Mouse (Mus musculus) lung, embryonic 15.5 days (tissue): ENCODE measurements around the gene Tmem230. TPM values are rescaled to one million over a fixed set of nuclear protein-coding genes. Genes with fewer than 3 reads are reported as not detected.
A peak's percentile ranks its signal among the peaks of the same experiment; 100 is the strongest.

ENCODE experiments used
- ATAC-seq: fragments of 200-750 bp; cut with Nextera tagmentation; 2 replicates; pipeline ENCODE4 v1.8.0; 2017; ENCODE audit warnings: moderate number of reproducible peaks, borderline replicate concordance; ENCODE audit not compliant: low FRiP score, low TSS enrichment; ENCODE audit errors: extremely low read depth
- H3K27ac ChIP-seq: fragments of 300-500 bp; sonication (generic); 2 replicates; pipeline ENCODE4 v1.5.1; 2015; ENCODE audit warnings: moderate library complexity, mild to moderate bottlenecking, inconsistent platforms
- H3K27me3 ChIP-seq: fragments of 300-500 bp; sonication (generic); 2 replicates; pipeline ENCODE4 v1.6.1; 2015; ENCODE audit warnings: inconsistent platforms
- H3K36me3 ChIP-seq: fragments of 300-500 bp; sonication (generic); 2 replicates; pipeline ENCODE4 v1.6.1; 2015; ENCODE audit warnings: inconsistent platforms
- H3K4me1 ChIP-seq: fragments of 300-500 bp; sonication (generic); 2 replicates; pipeline ENCODE4 v1.6.1; 2015; ENCODE audit warnings: inconsistent platforms
- H3K4me2 ChIP-seq: fragments of 300-500 bp; sonication (generic); 2 replicates; pipeline ENCODE4 v1.6.1; 2015; ENCODE audit warnings: inconsistent platforms, mild to moderate bottlenecking, moderate library complexity
- H3K4me3 ChIP-seq: fragments of 300-500 bp; sonication (generic); 2 replicates; pipeline ENCODE4 v1.5.1; 2015; ENCODE audit warnings: mild to moderate bottlenecking, inconsistent platforms
- H3K9ac ChIP-seq: fragments of 300-500 bp; sonication (generic); 2 replicates; pipeline ENCODE4 v1.6.1; 2015; ENCODE audit warnings: inconsistent platforms
- H3K9me3 ChIP-seq: fragments of 300-500 bp; sonication (generic); 2 replicates; pipeline ENCODE4 v1.6.1; 2016; ENCODE audit warnings: inconsistent platforms
- WGBS: fragments of 180-500 bp; shearing (Covaris S2); methylation state at CpG from one replicate; pipeline ENCODE4 v1.1.7; 2015; 5-methylcytosine and 5-hydroxymethylcytosine counted together
- polyA plus RNA-seq: library from polyadenylated mRNA; unstranded; fragments of >200 nt; fragmentation: Nextera tagmentation; extraction: Ambion mirVana; gene quantifications from 2 replicates; pipeline ENCODE4 v1.2.1, GENCODE M21; 2015

The Tmem230 gene
- polyA plus RNA-seq, 1 experiment from 2014 or later: 46.2 TPM

DNA sequence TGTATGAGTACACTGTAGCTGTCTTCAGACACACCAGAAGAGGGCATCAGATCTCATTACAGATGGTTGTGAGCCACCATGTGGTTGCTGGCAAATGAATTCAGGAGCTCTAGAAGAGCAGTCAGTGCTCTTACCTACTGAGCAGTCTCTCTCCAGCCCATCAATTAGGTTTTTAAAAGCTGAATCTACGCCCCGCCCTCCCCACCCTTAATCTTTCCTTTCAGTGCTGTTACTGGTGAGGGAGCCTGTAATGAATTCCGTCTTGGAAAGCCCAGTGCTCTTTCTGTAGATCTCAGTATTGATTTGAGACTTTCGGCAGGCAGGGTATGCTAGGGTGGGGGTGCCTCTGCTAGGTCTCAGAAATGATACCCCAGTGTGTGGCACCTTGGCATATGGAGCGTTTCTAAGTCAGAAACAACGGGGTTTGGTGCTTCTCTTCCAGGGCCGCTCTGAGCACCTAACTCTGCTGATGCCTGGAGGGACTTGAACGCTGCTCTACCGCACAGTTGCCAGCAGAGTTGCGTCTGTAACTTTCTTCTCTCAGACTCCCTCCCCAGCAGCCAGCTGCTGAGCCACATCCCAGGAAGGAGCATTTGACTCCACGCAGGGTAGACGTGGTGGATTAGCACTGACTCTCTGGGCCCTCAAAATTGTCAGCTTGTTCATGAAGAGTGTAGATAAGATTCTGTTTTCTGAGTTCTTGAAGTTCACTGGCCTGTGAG lies 35.0 kb upstream of the Tmem230 start:
- Histone ChIP-seq H3K4me3 (no peak overlapping the region), H3K4me2 (peak overlapping the region; percentile 20; the same call in 1 of the 2 replicates), H3K27me3 (no peaks in the 10 kb centered on the region), H3K27ac (peak overlapping the region; percentile 80), H3K36me3 (no peaks in the 10 kb centered on the region), H3K4me1 (peaks cover 50% of the 10 kb centered on the region), H3K9ac (no peak overlapping the region), H3K9me3 (no peaks in the 10 kb centered on the region)
- no peak for ATAC-seq
- WGBS: 30% methylated on average over 12 of the region's 12 CpGs

GRCm38 (mm10) chr2:132281560-132282452 lies 34.2 kb upstream of the Tmem230 start:
- Histone ChIP-seq H3K27me3 (no peaks in the 10 kb centered on the region), H3K4me2 (no peak overlapping the region), H3K9me3 (no peaks in the 10 kb centered on the region), H3K36me3 (no peaks in the 10 kb centered on the region), H3K4me1 (peaks cover 50% of the 10 kb centered on the region), H3K9ac (no peak overlapping the region), H3K27ac (no peak overlapping the region), H3K4me3 (no peak overlapping the region)
- no peak for ATAC-seq
- 58% methylated on average over 10 of the region's 10 CpGs for WGBS

GRCm38 (mm10) chr2:132280518-132281120 lies 33.0 kb upstream of the Tmem230 start:
- no peaks in the 10 kb centered on the region for H3K27me3 ChIP-seq
- no peak for ATAC-seq
- no peak overlapping the region for H3K4me2 ChIP-seq
- peaks cover 47% of the 10 kb centered on the region for H3K4me1 ChIP-seq
- H3K36me3 ChIP-seq: no peaks in the 10 kb centered on the region
- H3K4me3 ChIP-seq: no peak overlapping the region
- H3K27ac ChIP-seq: no peak overlapping the region
- H3K9ac ChIP-seq: no peak overlapping the region
- 82% methylated on average over 10 of the region's 10 CpGs for WGBS
- no peaks in the 10 kb centered on the region for H3K9me3 ChIP-seq

DNA sequence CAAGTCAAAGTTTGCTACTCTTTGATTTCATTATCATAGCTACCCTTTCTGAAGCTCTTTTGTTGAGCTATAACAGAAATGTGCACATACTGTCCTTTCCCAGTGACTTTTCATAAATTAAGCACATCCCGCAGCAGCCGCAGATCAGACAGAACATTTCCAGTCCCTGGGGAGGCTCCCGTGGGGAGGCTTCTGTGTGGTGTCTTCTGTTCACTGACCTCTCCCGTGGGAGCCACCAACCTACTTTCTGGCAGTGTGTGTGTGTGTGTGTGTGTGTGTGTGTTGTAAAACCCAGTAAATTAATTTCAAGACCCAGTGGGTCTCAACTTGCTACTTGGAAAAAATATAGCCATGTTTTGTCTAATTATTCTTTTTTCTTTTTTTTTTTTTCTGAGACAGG lies 32.4 kb upstream of the Tmem230 start:
- no peak for ATAC-seq
- no peak overlapping the region for H3K9ac ChIP-seq
- H3K9me3 ChIP-seq: no peaks in the 10 kb centered on the region
- peaks cover 42% of the 10 kb centered on the region for H3K4me1 ChIP-seq
- H3K4me3 ChIP-seq: no peak overlapping the region
- 65% methylated on average over 4 of the region's 4 CpGs for WGBS
- no peaks in the 10 kb centered on the region for H3K36me3 ChIP-seq
- H3K27me3 ChIP-seq: no peaks in the 10 kb centered on the region
- H3K4me2 ChIP-seq: no peak overlapping the region
- H3K27ac ChIP-seq: no peak overlapping the region

GRCm38 (mm10) chr2:132279336-132279882 lies 31.8 kb upstream of the Tmem230 start:
- Histone ChIP-seq H3K4me2 (no peak overlapping the region), H3K36me3 (no peaks in the 10 kb centered on the region), H3K9ac (no peak overlapping the region), H3K27me3 (no peaks in the 10 kb centered on the region), H3K27ac (no peak overlapping the region), H3K4me1 (peaks cover 36% of the 10 kb centered on the region), H3K9me3 (no peaks in the 10 kb centered on the region), H3K4me3 (no peak overlapping the region)
- ATAC-seq: no peak
- 60% methylated on average over 3 of the region's 3 CpGs for WGBS

DNA sequence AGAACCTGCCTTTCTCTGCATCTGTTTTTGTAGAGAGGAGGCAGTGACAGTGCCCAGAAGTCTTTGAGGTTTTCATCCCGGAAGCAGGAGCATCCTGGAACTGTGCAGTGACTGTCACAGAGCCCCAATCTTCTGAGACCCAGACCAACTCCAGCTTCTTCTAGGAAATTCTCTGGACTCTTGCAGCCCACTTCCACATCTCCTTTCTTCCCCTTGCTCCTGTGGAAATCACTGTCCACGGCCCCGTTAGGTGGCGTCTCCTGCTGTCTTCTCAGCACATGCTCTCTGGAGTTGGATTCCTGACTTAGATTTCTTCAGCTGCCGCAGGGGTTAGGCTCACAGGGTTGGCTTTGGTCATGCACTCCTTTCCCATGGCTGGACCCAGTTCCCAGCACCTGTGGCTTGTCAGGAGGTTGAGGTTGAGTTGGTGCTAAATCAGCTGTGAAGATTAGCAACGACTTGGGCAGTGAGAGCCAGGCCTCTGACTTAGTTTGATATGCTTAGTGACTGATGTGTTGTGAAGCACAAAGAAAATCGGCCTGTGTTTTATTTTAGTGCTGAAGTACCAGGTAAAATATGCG lies 30.8 kb upstream of the Tmem230 start:
- Histone ChIP-seq H3K4me1 (peaks cover 26% of the 10 kb centered on the region), H3K27ac (no peak overlapping the region), H3K27me3 (no peaks in the 10 kb centered on the region), H3K9ac (no peak overlapping the region), H3K36me3 (no peaks in the 10 kb centered on the region), H3K4me3 (no peak overlapping the region), H3K4me2 (no peak overlapping the region), H3K9me3 (no peaks in the 10 kb centered on the region)
- no peak for ATAC-seq
- WGBS: 74% methylated on average over 8 of the region's 8 CpGs

GRCm38 (mm10) chr2:132276249-132276648 lies 28.6 kb upstream of the Tmem230 start:
- no peak for ATAC-seq
- no peak overlapping the region for H3K9ac ChIP-seq
- 58% methylated on average over 4 of the region's 4 CpGs for WGBS
- no peak overlapping the region for H3K4me3 ChIP-seq
- H3K27me3 ChIP-seq: no peaks in the 10 kb centered on the region
- no peak overlapping the region for H3K4me2 ChIP-seq
- H3K4me1 ChIP-seq: peaks cover 17% of the 10 kb centered on the region
- no peak overlapping the region for H3K27ac ChIP-seq
- H3K9me3 ChIP-seq: no peaks in the 10 kb centered on the region
- no peaks in the 10 kb centered on the region for H3K36me3 ChIP-seq

GRCm38 (mm10) chr2:132275527-132275926 lies 27.9 kb upstream of the Tmem230 start:
- H3K4me3 ChIP-seq: no peak overlapping the region
- 77% methylated on average over 4 of the region's 4 CpGs for WGBS
- H3K36me3 ChIP-seq: no peaks in the 10 kb centered on the region
- H3K4me1 ChIP-seq: peaks cover 17% of the 10 kb centered on the region
- no peak for ATAC-seq
- no peak overlapping the region for H3K27ac ChIP-seq
- H3K9ac ChIP-seq: no peak overlapping the region
- H3K4me2 ChIP-seq: no peak overlapping the region
- no peaks in the 10 kb centered on the region for H3K9me3 ChIP-seq
- H3K27me3 ChIP-seq: no peaks in the 10 kb centered on the region

- ATAC-seq: no peak
- no peak overlapping the region; the same call in 1 of the 2 replicates for H3K27ac ChIP-seq
- no peaks in the 10 kb centered on the region for H3K36me3 ChIP-seq
- no peaks in the 10 kb centered on the region for H3K9me3 ChIP-seq
- no peaks in the 10 kb centered on the region for H3K27me3 ChIP-seq
- no peak overlapping the region for H3K4me3 ChIP-seq
- H3K4me2 ChIP-seq: no peak overlapping the region
- H3K4me1 ChIP-seq: peaks cover 19% of the 10 kb centered on the region; the same call in 1 of the 2 replicates
- no peak overlapping the region for H3K9ac ChIP-seq
- 31% methylated on average over 6 of the region's 6 CpGs for WGBS
Observed at GRCm38 (mm10) chr2:132272694-132273389, 25.2 kb upstream of the Tmem230 start.

DNA sequence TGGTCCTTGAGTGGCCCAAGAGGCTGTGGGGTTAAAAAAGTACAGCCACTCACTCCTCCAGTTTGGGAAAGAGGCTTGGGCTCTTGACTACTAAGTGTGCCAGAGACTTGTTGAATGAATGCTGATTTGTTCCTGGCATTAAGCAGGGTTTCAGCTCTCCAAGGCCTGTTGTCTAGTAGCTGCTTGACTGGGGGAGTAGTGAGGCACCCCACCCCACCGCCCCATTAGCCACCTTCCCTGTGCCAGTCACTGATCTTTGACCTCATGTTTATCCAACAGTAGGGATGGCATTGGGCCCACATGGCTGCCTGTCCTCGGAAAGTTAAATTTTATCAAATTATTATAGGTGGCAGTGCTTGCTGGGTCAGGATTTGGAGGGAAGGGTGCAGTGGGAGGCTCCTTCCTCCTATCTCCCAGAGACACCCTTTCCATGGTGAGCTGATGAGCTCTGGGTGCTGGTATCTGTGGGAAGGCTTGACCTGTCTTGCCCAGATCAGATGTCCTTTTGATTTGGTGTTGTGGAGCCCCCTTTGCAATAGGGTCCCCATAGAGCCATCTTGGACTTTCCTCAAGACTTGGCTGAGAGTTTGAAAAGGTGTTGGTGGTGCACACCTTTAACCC lies 22.8 kb upstream of the Tmem230 start:
- no peaks in the 10 kb centered on the region for H3K9me3 ChIP-seq
- ATAC-seq: no peak
- 55% methylated on average over 2 of the region's 2 CpGs for WGBS

DNA sequence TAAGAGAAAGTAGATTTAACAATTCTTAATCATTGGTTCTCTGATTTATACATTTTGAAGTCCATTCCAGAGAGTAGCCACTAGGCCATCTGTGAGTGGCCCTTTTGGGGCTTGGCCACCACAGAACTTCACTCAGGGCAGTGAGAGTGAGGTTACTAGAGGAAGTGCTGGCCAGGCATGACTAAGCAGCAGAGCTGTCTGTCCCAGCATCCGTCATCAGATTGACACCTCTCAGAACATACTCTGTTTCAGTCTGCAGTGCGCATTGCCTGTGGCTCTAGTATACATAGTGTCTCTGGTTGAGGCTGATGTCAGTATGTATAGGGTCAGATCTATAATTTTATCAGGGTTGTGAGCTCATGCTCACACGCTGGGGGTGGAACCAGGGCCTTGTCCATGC lies 21.6 kb upstream of the Tmem230 start:
- peaks cover 28% of the 10 kb centered on the region for H3K4me1 ChIP-seq
- no peak overlapping the region for H3K4me2 ChIP-seq
- 81% methylated on average over 3 of the region's 3 CpGs for WGBS
- no peaks in the 10 kb centered on the region for H3K36me3 ChIP-seq
- H3K4me3 ChIP-seq: no peak overlapping the region
- no peak overlapping the region for H3K9ac ChIP-seq
- H3K27ac ChIP-seq: no peak overlapping the region
- no peaks in the 10 kb centered on the region for H3K9me3 ChIP-seq
- H3K27me3 ChIP-seq: no peaks in the 10 kb centered on the region
- ATAC-seq: no peak

More for the DNA sequence above, 22.8 kb upstream of the Tmem230 start:
- Histone ChIP-seq H3K36me3 (no peaks in the 10 kb centered on the region), H3K9ac (no peak overlapping the region), H3K4me3 (no peak overlapping the region), H3K27me3 (no peaks in the 10 kb centered on the region), H3K4me1 (peaks cover 19% of the 10 kb centered on the region; the same call in 1 of the 2 replicates), H3K4me2 (no peak overlapping the region), H3K27ac (no peak overlapping the region)
